Mouse (Mus musculus) adrenal gland, postnatal 36 days (tissue): ENCODE data around the gene Hspa8. TPM values are rescaled to one million over a fixed set of nuclear protein-coding genes. Genes with fewer than 3 reads are reported as not detected.
"Not testable (repeated sequence)": the region's sequence is repeated elsewhere in the genome, so short reads cannot be mapped to it uniquely, and the experiment has no call there.

Experiments
- DNase-seq, 2 experiments: peaks; one replicate each; pipeline ENCODE4 v3.0.0; 2021; ENCODE audit warnings: mixed read lengths in 1 of 2
- total RNA-seq, 2 experiments: library from RNA; stranded (reverse); gene quantifications; 2 replicates each; pipeline ENCODE4 v1.2.3; 2021

Gene Hspa8
- total RNA-seq, 2 experiments from 2014 or later = 1,561 to 3,265 TPM

DNA sequence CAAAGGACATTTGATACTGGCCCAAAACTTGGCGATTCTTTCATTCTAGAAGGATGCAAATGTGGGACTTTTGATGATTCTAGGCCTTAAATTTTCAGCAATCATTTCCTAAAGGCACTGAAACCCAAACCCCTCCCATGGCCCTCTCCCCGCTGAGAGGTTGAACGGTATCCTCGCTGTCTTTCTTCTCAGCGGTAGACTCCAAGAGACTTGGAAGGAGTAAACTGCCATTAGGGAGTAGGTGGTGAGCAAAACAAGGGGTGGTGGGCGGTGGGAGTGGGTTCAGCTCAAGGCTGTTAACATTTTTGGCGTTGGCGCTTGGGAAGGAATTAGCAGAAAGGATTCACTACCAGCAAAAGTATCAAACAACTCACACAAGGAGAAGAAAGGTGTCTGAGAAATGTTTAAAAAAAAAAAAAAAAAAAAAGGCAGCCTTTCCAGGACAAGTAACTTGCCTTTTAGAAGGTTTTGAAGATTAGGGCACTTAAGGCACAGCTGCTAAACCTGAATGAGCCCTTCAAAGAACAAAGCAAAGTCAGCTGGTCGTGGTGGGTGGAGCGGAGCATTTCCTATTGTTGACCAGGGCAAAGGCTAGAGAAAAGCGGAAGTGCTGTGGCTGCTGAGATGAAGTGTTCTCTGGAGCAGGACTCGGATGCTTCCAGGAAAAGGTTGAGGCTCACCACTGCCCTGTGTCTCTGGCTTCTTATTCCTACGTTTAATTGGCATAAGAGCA, 17.0 kb upstream of the Hspa8 start:
- peak; percentile 53 to 64 for DNase-seq

DNA sequence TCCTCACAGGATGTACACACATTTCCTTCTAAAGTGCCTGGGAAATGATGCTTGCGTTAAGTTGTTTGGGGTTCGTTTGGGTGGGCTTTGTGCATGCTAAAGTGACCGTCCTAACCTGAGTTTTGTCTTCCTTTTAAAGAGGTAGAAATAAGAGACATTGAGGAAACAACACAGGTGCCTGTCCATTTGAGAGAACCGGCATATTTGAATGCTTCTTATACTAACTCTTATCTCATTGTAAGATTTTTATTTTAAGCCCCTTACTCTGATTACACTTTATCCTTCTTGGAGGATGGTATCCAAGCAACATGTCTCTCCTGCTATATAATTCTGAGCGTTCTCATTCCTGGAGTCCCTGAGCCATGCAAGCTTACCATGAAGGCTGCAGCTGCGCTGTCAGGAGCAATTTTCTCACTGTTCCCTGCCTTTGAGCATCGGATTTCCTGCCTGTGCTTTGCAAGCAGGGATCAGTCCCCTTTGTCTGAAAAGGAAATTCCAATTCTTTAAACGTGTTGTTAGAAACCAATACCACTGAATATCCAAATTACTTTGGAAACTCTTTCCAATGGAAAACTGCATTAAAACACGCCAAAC, 16.3 kb upstream of the Hspa8 start:
- DNase-seq = no peak

DNA sequence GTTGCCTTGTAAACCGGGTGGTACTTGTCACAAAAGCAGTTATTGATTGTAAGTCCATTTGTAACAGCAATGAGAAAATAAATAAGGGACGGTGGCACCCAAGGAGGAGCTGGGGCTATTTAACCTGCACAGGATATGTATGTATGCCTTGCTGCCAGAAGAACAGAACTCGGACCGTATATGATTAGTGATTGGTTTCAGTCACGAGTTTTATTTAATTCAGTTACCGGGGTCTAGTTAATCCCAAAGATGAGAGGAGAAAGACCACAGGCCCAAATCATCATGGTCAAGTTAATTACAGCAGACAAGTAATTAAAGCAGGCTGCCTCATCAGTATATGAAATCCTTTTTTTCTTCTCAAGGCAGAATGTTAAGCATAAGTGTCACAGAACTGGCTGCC, 15.3 kb upstream of the Hspa8 start:
- no peak for DNase-seq

DNA sequence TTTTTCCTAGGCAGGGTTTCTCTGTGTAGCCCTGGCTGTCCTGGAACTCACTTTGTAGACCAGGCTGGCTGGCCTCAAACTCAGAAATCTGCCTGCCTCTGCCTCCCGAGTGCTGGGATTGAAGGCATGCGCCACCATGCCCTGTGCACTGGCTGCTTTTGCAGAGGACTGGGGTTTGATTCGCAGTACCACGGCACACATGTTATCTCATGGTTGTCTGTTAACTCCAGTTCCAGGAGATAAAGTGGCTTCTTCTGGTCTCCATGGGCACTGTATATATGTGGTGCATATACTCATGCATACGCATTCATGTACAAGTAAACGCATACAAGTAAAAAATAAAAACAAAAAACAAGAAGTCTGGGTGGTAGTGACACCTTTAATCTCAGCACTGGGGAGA, 14.0 kb upstream of the Hspa8 start:
- DNase-seq = not testable (repeated sequence)

DNA sequence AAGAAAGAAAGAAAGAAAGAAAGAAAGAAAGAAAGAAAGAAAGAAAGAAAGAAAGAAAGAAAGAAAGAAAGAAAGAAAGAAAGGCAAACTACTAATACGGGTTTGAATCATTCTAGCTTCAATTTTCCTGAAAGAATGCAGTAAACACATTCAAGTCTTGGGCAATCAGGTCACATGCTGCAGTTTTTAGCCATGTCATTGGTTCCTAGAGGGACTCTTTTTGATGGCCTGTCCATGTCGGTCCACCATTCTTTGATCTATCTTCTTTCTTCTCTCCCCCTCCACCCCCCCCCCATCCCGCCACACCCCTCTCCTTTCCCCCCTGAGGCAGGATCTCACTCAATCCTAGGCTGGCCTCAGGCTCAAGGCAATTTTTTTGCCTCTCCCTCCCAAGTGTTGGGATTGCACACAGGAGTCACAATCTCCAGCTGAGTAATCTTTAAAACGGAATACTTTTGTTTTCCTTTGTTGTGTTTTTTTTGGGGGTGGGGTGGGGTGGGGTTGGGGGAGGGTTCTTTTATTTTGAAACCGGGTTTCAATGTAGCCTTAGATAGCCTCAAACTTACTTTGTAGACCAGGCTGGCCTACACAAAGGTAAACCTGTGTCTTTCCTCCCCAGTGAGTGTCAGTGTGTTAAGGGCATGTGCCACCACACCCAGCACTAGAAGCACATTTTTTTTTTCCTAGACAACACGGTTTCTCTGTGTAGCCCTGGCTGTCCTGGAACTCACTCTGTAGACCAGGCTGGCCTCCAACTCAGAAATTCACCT, 8.7 kb upstream of the Hspa8 start:
- no peak for DNase-seq

GRCm38 (mm10) chr9:40793581-40793980, 7.2 kb upstream of the Hspa8 start:
- no peak for DNase-seq

GRCm38 (mm10) chr9:40794251-40794650, 6.5 kb upstream of the Hspa8 start:
- no peak for DNase-seq

- DNase-seq = no peak
Measured at GRCm38 (mm10) chr9:40794926-40795325, 5.9 kb upstream of the Hspa8 start.

GRCm38 (mm10) chr9:40795562-40795961, 5.2 kb upstream of the Hspa8 start:
- DNase-seq = no peak

DNA sequence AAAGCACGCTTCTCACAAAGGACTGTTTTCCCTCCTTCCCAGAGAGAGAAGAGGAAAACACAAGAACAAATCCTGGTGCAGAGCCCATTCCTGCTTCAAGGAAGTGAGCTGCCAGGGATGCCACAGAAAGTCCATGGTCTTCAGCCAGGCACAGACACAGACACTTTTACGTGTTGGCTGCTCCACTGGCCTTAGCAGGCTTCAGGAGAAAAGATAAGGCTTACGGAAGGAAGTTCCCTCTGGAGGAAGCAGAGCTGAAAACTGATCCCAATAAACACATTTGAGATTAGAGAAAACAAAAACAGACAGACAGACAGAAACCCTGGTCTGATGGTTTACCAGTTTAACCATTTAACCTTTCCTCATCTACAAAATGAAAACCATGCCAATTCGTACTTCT, 4.7 kb upstream of the Hspa8 start:
- no peak for DNase-seq

DNA sequence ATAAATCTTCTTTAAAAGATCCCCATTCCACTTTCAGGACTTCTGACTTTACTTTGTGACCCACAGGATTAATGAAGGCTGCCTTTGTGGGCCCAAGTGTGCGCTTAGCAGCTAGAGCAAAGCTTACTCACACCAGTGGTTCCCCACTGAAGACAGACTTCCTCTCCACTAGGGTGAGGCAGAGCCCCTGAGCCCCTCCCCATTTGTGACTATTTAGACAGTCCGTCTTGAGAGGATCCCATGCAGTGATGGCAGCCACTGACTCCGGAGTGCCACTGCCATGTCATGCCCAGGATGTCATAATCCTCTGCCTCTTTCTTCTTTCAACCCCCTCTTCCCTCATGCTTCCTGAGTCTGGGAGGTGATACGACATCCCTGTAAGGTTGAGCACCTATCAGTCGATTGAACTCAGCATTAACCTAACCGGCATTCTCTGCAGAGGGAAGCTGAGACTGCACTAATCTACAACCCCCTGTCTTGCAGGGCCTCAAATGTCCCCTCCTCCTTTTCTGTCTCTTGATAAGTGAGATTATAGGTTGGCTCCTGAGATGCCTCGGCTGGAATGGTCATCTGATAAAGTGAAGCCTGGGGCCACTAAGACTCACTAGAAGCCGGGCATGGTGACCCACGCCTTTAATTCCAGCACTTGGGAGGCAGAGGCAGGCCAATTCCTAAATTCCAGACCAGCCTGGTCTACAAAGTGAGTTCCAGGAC, 2.4 kb upstream of the Hspa8 start:
- no peak for DNase-seq

DNA sequence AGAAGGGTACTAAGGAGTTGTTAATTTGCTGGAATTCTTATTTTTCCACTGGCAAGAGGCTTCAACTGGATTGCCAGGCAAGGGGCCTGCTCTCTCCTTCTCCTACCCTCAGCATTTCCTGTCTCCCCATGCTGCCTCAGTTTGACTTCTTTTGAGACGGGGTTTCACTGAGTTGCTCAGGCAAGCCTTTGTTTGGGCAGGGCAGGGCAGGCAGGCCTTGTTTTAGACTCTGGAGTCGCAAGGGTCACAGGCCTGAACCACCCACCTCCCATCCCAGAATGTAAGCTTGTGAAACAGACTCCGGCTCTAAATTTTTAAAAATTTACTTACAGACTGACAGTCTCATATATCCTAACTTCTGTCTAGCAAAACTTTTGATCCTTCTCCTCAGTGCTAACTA, 1.7 kb upstream of the Hspa8 start:
- no peak for DNase-seq

DNA sequence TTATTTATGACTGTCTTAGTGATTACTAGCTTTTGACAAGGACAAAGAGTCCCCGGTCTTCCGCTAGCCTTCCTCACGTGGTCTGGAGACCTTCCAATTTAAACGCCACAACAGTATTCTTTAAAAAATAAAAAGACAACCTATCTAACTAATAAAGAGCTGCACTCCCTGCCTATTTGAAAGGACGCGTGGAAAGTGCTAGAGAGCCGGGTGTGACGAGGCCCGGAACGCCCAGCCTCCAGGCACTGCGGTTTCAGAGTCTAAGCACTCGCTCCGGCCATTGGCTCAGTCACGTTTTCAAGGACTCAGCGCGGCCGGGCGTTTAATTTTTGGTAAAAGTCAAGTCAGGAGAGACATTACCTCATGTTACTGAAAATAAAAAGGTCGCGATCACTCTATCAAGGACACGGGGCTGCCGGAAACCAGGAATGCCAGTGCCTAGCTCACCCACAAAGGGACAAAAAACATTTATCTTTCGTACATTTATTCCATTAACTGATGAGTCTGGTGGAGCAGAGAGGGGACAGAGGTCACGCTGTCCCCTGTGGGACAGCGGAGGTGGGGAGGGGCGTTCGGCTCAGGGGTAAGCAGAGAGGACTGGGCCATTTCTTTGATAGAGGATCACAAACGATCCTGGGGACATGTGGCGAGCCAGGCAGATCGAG, 815 bp upstream of the Hspa8 start:
- peak; percentile 87 to 92 for DNase-seq

DNA sequence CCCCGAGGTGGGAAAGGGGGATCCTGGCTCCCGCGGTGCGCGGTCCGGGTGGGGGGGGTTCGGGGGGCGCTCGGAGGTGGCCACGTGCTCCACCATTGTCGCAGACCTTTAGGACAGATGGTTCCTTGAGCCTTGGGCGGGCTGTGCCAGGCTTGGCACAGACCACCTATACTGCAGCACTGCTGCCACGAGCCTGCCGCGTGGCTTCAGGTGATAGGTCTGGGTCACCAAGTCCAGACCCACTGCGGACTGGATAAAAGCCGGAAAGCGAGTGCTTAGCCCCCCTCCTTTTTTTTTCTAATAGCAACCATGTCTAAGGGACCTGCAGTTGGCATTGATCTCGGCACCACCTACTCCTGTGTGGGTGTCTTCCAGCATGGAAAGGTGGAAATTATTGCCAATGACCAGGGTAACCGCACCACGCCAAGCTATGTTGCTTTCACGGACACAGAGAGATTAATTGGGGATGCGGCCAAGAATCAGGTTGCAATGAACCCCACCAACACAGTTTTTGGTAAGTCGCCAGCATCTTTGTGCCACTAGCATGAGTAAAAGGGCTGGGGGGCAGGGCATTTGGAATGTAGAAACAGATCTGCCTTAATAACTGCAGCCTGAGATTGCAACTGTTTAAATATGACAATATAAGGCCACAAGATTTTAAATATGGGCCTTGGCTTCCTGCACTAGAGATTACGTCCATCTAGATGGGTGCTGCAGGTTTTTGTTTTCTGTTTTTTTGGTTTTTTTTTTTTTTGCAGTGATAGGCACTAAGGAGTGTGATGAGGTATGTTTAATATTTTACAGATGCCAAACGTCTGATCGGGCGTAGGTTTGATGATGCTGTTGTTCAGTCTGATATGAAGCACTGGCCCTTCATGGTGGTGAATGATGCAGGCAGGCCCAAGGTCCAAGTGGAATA, 1.1 kb downstream of the Hspa8 start:
- DNase-seq = peak; percentile 36 to 71

DNA sequence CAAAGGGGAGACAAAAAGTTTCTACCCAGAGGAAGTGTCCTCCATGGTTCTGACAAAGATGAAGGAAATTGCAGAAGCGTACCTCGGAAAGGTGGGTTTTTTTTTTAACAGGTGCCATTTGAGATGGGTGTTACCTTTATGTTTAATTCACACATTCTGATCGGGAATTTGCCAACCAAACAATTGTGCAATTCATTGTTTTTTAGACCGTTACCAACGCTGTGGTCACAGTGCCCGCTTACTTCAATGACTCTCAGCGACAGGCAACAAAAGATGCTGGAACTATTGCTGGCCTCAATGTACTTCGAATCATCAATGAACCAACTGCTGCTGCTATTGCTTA, 1.7 kb downstream of the Hspa8 start:
- DNase-seq = not testable (repeated sequence)

GRCm38 (mm10) chr9:40804576-40804975, 3.8 kb downstream of the Hspa8 start:
- DNase-seq = not testable (repeated sequence)

GRCm38 (mm10) chr9:40805263-40805662, 4.5 kb downstream of the Hspa8 start:
- DNase-seq = peak; percentile 69 to 82

DNA sequence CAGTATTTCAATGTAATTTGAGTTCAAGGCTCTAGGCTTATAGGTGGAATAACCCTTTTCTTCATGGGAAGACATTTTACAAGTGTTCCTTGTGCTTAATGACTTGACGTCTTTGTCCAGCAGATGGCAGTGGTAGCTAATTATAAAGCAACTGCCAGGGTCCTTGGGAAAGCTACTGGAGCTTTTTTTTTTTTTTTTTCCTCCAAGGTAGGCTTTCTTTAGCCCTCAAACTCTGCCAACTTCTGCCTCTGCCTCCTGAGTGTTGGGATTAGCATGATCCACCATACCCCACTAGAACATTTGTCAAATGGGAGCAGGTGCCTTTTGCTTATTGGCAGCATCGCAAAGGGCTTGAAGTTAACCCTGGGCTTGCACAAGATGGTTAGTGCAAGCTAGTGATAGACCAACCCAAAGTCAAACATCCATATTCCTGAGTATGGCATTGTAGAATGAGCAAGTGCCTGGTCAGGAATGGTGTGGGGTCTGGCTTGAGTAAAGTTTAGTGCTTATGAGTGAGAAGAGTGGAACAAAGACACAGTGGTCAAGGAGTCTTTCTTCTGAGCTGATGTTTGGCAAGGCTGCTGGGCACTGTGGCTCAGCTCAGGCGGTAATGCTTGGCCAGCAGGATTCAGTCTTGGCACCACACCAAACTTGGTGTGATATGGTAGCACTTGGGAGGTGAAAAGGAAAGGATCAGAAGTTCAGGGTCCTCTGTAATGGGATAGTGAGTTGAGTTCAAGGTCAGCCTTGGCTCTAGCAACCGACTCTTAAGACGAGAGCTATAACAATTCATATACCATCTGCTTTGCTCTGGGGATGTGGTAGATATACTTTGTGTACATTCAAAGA, 5.9 kb downstream of the Hspa8 start:
- DNase-seq = peak; percentile 40 to 50

DNA sequence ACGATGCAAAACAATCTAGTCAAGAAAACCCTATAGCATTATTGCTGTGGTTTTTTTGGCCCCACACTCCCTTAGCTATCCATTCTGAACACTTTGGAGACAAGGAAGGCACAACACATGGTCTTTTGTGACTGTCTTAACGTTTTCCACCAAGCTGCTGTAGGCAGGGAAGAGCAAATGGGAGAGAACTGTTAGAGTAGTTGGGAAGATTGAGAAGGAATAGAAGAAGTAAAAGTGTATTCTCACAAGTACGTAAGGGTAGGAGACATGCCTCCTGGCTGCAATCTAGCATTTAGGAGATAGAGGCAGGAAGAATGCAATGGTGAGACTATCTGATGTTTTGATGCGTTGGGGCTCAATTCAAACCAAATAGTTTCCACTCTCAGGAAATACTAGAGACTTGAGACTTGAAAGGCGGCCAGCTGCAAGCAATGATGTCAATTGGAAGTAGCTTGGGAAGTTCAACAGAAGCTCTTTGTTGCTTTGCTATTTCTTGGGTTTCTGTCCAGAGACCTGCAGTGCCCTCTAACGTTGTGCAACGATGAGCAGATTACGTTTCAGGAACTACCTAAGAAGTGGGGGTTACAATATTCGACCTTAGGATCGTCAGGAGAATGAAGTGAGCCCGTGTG, 6.6 kb downstream of the Hspa8 start:
- DNase-seq = peak; percentile 26 to 34
